Comparison of ENCODE assay signal across 10 mouse cellular contexts in genomic region chr5:112280863-112281660, GRCm38 (mm10). TPM values are rescaled to one million over a fixed set of nuclear protein-coding genes. Genes with fewer than 3 reads are reported as not detected.
DNase-seq lines count a peak whose midpoint lies in the region; ATAC-seq and TF ChIP-seq lines count a peak whose summit lies in the region.
"Had no signal": no experiment of that assay in that cellular context is flagged by ENCODE, and none has a peak within 500 bp of the region (broad histone marks: within the 10 kb centered on the region; RNA-seq: fewer than 3 reads in every experiment).

No protein-coding gene starts in this region.

- no peak overlapping the region for H3K4me2 ChIP-seq in heart, embryonic 15.5 days
- H3K4me2 ChIP-seq in limb, embryonic 15.5 days: no peak overlapping the region
- H3K4me2 ChIP-seq: limb, embryonic 12.5 days had no signal

- H3K4me1 ChIP-seq in heart, embryonic 15.5 days (replicated peaks): peaks cover 76% of the 10 kb centered on the region
- H3K4me1 ChIP-seq in spleen, adult 2 months (ENCODE audit: control insufficient read depth, insufficient read depth, insufficient read length): peaks cover 54% of the 10 kb centered on the region
- peaks cover 74% of the 10 kb centered on the region for H3K4me1 ChIP-seq in limb, embryonic 15.5 days

- H3K36me3 ChIP-seq in heart, embryonic 15.5 days: no peaks in the 10 kb centered on the region
- H3K36me3 ChIP-seq in spleen, adult 2 months (ENCODE audit: control insufficient read depth, insufficient read depth, low read length): no peaks in the 10 kb centered on the region
- H3K36me3 ChIP-seq in limb, embryonic 15.5 days: no peaks in the 10 kb centered on the region

- no peak overlapping the region for H3K9ac ChIP-seq in heart, embryonic 15.5 days
- no peak overlapping the region for H3K9ac ChIP-seq in limb, embryonic 15.5 days
- H3K9ac ChIP-seq: limb, embryonic 12.5 days had no signal

- no peaks in the 10 kb centered on the region for H3K9me3 ChIP-seq in heart, embryonic 15.5 days (replicated peaks)
- no peaks in the 10 kb centered on the region for H3K9me3 ChIP-seq in limb, embryonic 15.5 days
- H3K9me3 ChIP-seq: limb, embryonic 12.5 days had no signal

- intact Hi-C loops in heart, postnatal 25 days (cut with DNase I): no loop called here

- ATAC-seq in heart, embryonic 15.5 days (replicated peaks; ENCODE audit: insufficient number of reproducible peaks, insufficient read depth, low FRiP score, low read depth): no peak
- no peak for ATAC-seq in limb, embryonic 15.5 days (ENCODE audit: insufficient number of reproducible peaks, low FRiP score, low TSS enrichment, low read depth)
- no peak for ATAC-seq in cerebellum, adult (ENCODE audit: insufficient number of reproducible peaks, low FRiP score, low TSS enrichment)

- DNase-seq in heart, postnatal 25 days (ENCODE audit: low spot score): no peak
- DNase-seq in spleen, adult 2 months (ENCODE audit: low read depth in 1 of 2, low spot score in 2 of 2): no peak
- DNase-seq in spleen, postnatal 14 days (ENCODE audit: low spot score in 2 of 2): no peak
- no peak for DNase-seq in cerebellum, adult 9-11 months
- DNase-seq in adipocyte (ENCODE audit: low spot score): no peak
- DNase-seq: kidney, postnatal 25 days had no signal

- no peaks in the 10 kb centered on the region for H3K27me3 ChIP-seq in heart, embryonic 15.5 days
- H3K27me3 ChIP-seq in spleen, adult 2 months (ENCODE audit: control insufficient read depth, insufficient read depth, low read length): no peaks in the 10 kb centered on the region
- H3K27me3 ChIP-seq in limb, embryonic 15.5 days: no peaks in the 10 kb centered on the region
- H3K27me3 ChIP-seq: limb, embryonic 12.5 days had no signal

- H3K27ac ChIP-seq in heart, embryonic 15.5 days: peak overlapping the region; percentile 74
- H3K27ac ChIP-seq in spleen, adult 2 months (ENCODE audit: insufficient read depth, low read length): peak overlapping the region; percentile 34; the same call in 1 of the 2 replicates
- H3K27ac ChIP-seq in limb, embryonic 15.5 days: peak overlapping the region; percentile 33; the same call in 1 of the 2 replicates
- H3K27ac ChIP-seq: limb, embryonic 12.5 days had no signal

- TF ChIP-seq POLR2A in spleen, adult 2 months (IDR thresholded peaks at IDR 0.05; ENCODE audit: low read depth, low read length): no peak

- H3K4me3 ChIP-seq in heart, embryonic 15.5 days: no peak overlapping the region
- no peak overlapping the region for H3K4me3 ChIP-seq in spleen, adult 2 months (ENCODE audit: extremely low read depth, insufficient read depth, insufficient read length)
- no peak overlapping the region for H3K4me3 ChIP-seq in limb, embryonic 15.5 days
- H3K4me3 ChIP-seq: limb, embryonic 12.5 days had no signal

- TF ChIP-seq CTCF in spleen, adult 2 months (IDR thresholded peaks at IDR 0.05; ENCODE audit: extremely low read depth, insufficient read depth, insufficient read length, insufficient replicate concordance): no peak

- WGBS in heart, embryonic 15.5 days: 58% methylated on average over 15 of the region's 15 CpGs
- 77% methylated on average over 15 of the region's 15 CpGs for WGBS in spleen, adult 2 months
- 51% methylated on average over 15 of the region's 15 CpGs for WGBS in limb, embryonic 15.5 days

RNA-seq across cellular contexts. Expression of gene Tpst2, which starts 4.6 kb away (rescaled TPM):
- 38.5 and 47.8 TPM in 2 replicates for polyA plus RNA-seq in heart, embryonic 15.5 days (2015; fragmentation: Nextera tagmentation; extraction: Ambion mirVana)
- 10 to 100 TPM; 38.7 to 42.3 TPM for total RNA-seq in heart, postnatal 25 days (2021)
- polyA plus RNA-seq in spleen, adult 2 months (2012; rRNA removed): 102 and 108 TPM in 2 replicates
- 51.2 and 54.7 TPM in 2 replicates for polyA plus RNA-seq in limb, embryonic 15.5 days (2015; fragmentation: Nextera tagmentation; extraction: Ambion mirVana)

RNA-seq across cellular contexts. Expression of gene Crybb1, which starts 25.4 kb away (rescaled TPM):
- 1.6 and 2.1 TPM in 2 replicates for polyA plus RNA-seq in heart, embryonic 15.5 days (2015; fragmentation: Nextera tagmentation; extraction: Ambion mirVana)
- 1 to 10 TPM; 2.5 to 2.9 TPM for total RNA-seq in heart, postnatal 25 days (2021)
- 0.25 and 0.46 TPM in 2 replicates for polyA plus RNA-seq in spleen, adult 2 months (2012; rRNA removed)
- polyA plus RNA-seq in limb, embryonic 15.5 days (2015; fragmentation: Nextera tagmentation; extraction: Ambion mirVana): 2.6 and 3.6 TPM in 2 replicates

RNA-seq across cellular contexts. Expression of gene Cryba4, which starts 28.7 kb away (rescaled TPM):
- polyA plus RNA-seq in heart, embryonic 15.5 days (2015; fragmentation: Nextera tagmentation; extraction: Ambion mirVana): 1.2 and 1.4 TPM in 2 replicates
- total RNA-seq in heart, postnatal 25 days (2021): 10 to 100 TPM in 1 of 2 experiments, 1 to 10 TPM in 1; 8.9 to 10.3 TPM
- 1.5 and 2.6 TPM in 2 replicates for polyA plus RNA-seq in spleen, adult 2 months (2012; rRNA removed)
- polyA plus RNA-seq in limb, embryonic 15.5 days (2015; fragmentation: Nextera tagmentation; extraction: Ambion mirVana): 1.5 and 1.6 TPM in 2 replicates

RNA-seq across cellular contexts. Expression of gene Tfip11, which starts 45.1 kb away (rescaled TPM):
- 15.2 and 19.6 TPM in 2 replicates for polyA plus RNA-seq in heart, embryonic 15.5 days (2015; fragmentation: Nextera tagmentation; extraction: Ambion mirVana)
- 10 to 100 TPM; 16.3 to 17.9 TPM for total RNA-seq in heart, postnatal 25 days (2021)
- polyA plus RNA-seq in spleen, adult 2 months (2012; rRNA removed): 29.8 and 36.5 TPM in 2 replicates
- polyA plus RNA-seq in limb, embryonic 15.5 days (2015; fragmentation: Nextera tagmentation; extraction: Ambion mirVana): 28.3 and 28.7 TPM in 2 replicates
